Mouse (Mus musculus): ENCODE measurements at regions not wholly inside any gene's neighbourhood (a gene's known extent, or its start where the extent isn't known, plus 50 kb on each side); places are given as distances from the start of the nearest gene placed in this dataset.

GRCm38 (mm10) chr10:25118674-25119670 lies 188.7 kb downstream of the Akap7 start:
- peak; percentile 9 to 12 for DNase-seq

DNA sequence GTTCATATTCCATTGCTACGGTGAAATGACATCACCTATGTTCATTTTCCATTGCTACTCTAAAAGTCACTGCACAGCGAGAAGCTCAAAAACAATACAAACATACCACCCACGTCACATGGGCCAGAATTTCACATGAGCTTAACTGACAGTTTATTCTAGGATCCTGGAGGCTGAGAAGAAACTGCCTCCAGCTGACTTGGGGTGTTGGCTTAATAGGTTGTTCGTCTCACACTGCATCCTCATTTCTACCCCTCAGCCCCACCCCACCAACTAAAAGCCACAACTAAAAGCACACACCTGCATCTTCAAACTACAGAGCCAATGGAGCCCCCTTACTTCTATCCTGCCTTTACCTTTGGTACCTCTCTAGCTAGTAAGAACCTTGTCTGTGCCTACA lies 187.0 kb upstream of the Arg1 start:
- no peak for DNase-seq

- DNase-seq: no peak
These were observed 185.3 kb upstream of the Arg1 start for GRCm38 (mm10) chr10:25112449-25113171.

DNA sequence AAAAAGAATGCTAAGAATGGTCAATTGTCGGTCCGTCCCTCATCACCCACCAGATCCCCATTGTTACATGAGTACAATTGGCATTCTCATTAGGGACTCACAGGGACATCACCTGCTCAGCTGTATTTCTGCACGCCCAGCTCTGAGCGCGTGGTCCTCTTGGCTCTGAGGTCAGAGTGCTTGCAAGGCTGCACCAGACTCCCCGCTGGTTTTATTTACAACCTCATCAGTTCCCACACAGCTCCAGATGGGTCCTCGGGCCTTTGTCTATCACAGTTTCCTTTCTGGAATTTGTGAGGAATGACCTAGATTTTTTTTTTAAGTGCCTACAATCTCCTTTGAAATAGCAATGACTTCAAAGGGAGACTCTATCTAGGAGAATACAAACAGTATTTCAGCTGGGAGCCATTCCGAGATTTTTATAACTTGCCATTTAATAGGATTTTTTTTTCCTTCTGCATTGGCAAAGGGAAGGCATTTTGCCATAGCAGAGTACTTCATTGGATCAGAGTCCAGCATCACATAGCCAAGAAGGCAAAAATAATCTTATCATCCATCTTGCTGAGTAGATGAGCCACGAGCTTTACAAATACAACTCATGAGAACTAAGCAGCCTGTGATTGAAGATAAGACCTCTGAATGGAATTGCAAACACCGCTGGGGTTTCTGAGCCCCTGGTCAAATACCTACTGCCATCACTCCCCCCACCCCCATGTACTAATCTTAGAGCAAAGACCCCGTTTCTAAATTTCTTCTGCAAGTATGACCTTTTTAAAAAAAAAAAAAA lies 184.5 kb upstream of the Arg1 start:
- DNase-seq: no peak

DNA sequence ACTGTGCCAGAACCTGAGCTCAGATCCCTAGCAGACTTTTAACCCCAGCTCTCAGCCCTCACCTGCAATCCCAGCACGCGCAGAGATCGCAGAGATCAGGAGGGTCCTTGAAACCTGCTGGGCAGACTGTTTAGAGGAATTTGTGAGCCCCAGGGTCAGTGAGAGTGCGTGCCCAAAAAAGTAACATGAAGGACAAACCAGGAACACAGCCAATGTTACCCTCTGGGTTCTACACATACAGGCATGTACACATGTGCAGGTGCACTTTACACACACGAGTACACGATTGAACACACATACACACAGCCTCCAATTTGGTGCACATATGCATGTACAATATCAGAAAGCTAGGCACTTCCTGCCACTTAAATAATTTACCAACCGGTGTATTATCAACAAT lies 183.9 kb upstream of the Arg1 start:
- no peak for DNase-seq

GRCm38 (mm10) chr10:25098070-25098469 lies 170.8 kb upstream of the Arg1 start:
- no peak for DNase-seq

DNA sequence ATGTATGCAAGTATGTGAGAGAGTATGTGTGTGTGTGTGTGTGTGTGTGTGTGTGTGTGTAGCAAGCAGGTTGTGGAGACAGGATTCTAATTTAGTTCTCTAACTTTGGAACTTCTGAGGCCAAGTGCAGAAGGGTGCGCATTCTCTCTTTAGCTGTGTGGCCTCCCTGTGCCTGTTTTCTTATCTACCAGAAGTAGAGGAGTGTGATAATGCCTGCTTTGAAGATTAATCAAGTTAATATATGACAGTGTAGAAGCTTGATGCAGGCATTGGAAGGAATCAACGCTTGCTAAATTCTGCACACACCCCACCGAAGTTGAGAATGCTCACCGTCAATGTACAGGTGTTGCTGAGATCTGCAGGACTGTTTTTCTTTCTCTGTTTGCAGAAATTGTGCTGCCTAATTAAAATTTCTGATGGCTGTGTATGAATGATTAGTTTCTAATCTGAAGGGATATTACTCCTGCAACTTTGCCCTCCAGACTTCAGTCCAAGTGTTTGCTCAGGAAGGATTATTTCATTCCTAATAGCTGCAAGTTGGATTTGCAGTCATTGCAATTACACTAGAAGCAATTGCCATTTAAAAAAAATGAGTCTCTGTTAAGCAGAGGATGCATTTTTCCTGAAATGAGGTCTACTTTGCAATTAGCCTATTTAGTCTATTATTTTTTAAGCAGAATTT lies 162.6 kb upstream of the Arg1 start:
- no peak for DNase-seq

DNA sequence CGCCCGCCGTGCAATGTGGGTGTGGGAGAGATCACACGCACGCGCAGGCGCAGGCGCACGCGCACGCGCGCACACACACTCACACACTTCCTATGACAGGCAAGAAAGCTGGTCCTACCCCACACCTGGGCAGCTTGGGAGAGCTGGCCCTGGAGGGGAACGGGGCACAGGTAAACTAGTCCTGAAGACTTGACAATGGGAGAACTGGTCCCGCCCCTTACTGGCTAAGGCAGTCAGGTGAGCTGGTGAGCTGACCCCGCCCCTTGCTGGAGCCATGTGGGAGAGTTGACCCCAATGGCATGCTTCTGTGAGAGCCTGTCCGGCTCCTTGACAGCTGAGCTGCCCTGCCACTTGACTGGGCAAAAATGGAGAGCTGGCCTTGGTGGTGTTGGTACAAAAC lies 159.5 kb upstream of the Arg1 start:
- no peak for DNase-seq

DNA sequence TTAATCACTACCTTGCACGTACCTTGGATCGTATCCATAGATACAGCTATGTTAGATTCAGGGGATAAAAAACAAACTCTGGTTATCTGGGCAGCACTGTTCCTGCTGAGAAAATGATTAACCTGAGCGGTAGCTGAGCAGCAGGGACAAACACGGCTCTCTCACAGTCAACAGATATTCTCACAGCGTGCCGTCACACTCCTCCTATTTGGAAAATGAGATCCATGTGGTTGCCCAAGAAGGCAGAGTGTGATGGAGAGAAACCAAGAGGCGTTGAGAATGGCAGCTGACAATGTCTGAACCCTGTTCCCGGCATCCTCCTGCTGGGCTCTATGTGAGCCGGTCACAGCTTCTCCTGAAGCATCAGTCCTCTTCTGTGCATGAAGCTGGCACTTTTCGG lies 155.6 kb upstream of the Arg1 start:
- peak; percentile 6 to 30 for DNase-seq

- DNase-seq: no peak
These were observed 145.3 kb upstream of the Arg1 start for GRCm38 (mm10) chr10:25072617-25073016.

DNA sequence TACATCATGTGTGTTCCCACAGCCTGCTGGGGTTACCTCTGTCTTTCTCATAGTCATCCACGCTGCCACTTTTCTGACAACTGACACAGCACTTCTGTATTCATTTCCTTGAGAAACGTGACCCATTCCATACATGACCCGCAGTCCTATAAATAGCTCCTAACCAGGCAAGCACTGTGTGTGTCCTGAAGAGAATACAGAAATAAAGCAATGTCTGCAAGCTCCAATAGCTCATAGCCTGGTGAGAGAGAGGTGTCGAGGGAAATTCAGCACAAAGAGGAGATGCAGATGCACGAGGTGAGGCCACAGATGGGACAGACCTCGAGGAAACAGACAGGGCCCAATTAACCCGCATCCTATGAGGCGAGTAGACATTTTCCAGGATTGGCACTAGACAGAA lies 141.0 kb upstream of the Arg1 start:
- no peak for DNase-seq

GRCm38 (mm10) chr10:25064701-25065362 lies 137.5 kb upstream of the Arg1 start:
- DNase-seq: no peak

DNA sequence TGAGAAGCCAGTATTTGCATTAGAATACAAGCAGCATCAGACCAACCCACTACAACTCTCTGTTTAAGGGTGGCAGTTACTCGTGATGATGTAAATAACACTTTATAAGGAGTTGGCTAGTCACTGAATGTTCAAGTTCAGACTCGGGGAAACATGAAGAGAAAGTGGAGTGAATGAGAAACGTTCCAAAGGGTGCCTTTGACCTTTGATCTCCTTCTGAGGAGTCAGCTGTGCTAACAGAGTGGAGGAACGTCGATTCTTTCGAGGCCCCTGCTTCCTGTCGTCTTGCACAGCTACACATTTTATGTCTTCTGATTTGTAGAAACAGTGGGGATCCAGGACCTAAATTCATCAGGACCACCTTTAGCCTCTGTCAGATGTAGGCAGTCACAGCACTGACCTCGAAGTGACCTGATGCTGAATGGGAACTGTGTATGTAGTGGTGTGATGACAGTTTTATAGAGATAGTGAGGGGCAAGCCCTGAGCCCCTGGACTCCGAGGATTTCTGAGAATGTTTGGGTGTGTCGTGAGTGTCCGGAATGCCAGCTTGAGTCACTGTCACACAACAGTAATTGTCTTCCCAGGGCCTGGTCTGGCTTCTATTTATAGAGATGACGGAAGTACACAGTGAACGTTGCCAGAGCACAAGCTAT lies 134.2 kb upstream of the Arg1 start:
- DNase-seq: peak in 1 of 2 experiments; percentile 6

DNA sequence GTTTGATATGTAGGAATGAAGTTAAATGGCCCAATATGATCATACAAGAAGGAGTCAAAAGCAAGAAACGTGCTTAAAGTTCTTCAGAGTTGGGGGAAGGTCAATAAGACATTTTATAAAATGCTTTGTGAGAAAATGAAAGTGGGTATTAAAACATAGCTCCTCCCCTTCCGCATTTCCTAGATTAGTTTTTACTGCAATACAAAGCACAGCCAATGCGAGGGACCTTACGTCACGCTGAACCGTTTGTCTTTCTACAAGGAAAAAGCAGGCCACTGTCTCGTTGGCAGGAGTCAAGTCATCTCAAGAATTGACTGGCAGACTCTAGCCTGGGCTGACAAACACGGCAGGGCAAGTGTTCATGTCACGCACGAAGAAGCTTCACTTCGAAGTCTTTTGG lies 131.4 kb upstream of the Arg1 start:
- no peak for DNase-seq

DNA sequence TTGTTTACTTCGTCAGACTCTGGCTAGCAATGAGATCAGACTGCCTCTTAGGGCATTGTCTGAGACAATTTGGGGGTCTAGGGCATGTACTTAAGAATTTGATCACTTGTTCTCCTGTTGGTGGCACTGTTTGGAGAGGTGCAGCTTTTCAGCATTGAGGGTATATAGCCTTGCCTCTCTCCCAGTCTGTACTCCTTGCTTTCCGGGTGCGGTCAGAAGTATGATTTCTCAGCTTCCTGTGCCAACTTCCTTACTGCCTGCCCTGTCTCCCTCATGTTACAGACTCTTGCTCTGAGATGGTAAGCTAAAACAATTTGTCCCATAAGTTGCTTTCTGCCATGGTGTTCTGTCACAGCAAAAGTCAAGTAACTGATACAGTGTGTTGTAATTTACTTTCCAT lies 124.7 kb upstream of the Arg1 start:
- no peak for DNase-seq

DNA sequence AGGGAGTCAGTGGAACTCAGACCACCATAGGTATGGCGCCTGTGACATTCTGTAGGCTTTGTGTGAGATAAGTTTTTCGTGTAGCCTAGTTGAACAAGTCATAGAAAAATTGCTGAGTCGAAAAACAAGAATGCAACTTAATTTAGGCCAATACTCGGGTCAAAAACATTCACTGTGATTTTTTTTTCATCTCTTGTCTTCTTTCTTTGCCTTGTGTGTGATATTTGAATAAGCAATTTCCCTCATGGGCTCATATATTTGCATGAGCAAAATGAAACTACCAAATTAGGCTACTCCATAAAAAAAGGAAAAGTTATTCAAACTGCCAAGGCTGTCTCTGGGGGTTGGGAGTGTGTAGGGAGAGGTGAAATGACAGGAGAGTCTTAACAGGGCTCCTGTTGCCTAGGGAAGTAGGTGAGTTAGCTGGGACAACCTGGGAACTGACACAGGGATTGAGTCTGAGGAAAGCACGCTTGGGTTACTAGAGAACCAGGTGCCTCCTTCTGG lies 124.1 kb upstream of the Arg1 start:
- DNase-seq: no peak

DNA sequence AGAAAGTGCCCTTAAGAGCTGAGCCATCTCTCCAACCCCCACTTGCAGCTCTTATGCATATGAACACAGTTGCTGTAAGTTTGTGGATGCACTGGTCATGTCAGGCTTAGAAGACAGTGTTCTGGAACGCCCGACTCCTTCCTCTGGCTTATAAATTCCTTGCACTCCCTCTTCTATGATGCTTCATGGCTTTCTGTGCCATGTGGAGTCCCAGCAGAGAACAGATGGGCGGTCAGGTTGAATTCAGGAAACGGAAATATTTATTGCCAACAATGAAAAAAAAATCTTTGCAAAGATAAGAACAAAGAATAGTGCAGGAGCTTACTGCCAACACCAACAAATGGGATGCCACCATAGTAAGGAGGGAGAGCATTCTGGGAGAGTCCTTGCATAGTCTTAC lies 113.9 kb upstream of the Arg1 start:
- DNase-seq: no peak

- DNase-seq: no peak
These were observed 112.6 kb upstream of the Arg1 start for GRCm38 (mm10) chr10:25039926-25040325.

DNA sequence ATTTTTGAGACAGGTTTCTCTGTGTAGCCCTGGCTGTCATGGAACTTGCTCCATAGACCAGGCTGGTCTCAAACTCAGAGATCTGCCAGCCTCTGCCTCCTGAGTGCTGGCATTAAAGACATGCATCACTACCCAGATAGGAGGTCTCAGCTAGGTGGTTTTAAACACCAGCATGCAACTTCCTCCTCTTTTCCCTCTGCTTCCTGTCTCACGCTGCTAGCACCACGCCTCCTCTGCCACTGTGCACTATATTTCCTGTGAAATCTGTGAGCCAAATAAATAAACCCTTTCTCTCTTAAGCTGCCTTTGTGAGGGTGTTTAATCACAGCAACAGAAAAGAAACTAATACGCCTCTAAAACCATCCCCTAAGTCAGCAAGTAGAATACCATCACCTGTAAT lies 109.6 kb upstream of the Arg1 start:
- DNase-seq: no peak

GRCm38 (mm10) chr10:25035363-25035762 lies 108.1 kb upstream of the Arg1 start:
- DNase-seq: no peak

DNA sequence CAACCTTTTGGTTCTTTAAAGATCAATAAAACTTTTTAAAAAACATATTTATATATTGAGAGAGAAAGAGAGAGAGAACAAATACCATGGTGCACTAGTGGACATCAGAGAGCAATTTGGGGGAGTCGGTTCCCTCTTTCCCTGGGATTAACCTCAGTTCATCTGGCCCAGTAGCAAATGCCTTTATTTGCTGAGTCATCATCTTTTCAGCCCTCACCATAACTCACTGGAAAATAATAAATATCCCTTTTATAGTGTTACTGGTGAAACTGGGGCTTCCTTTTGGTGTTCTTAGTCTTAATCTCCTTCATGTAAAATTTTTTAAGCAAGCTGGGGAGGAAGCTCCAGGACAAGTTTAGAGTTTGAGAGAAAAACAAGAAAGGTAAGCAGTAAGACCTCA lies 105.3 kb upstream of the Arg1 start:
- no peak for DNase-seq
